Mouse (Mus musculus) liver, adult 2 months (tissue): Measurements from ENCODE around the gene Slu7. TPM values are rescaled to one million over a fixed set of nuclear protein-coding genes. Genes with fewer than 3 reads are reported as not detected.

ENCODE experiments used
- DNase-seq: peaks from one replicate; pipeline ENCODE4 v3.0.0-alpha.2; 2011; ENCODE audit warnings: low read depth, low spot score; ENCODE audit errors: extremely low read depth
- H3K27ac ChIP-seq: fragments of 200-500 bp; replicated peaks from 2 replicates; pipeline ENCODE4 v1.5.1; 2012; ENCODE audit warnings: low read depth, mild to moderate bottlenecking, control low read depth, inconsistent platforms, low read length; ENCODE audit not compliant: insufficient read depth
- H3K27me3 ChIP-seq: fragments of 200-500 bp; 2 replicates; pipeline ENCODE4 v1.6.1; 2012; ENCODE audit warnings: mild to moderate bottlenecking, moderate library complexity, low read length, inconsistent platforms; ENCODE audit not compliant: control insufficient read depth, insufficient read depth
- H3K36me3 ChIP-seq: fragments of 200-500 bp; 2 replicates; pipeline ENCODE4 v1.6.1; 2012; ENCODE audit warnings: low read length, inconsistent platforms; ENCODE audit not compliant: control insufficient read depth, insufficient read depth
- H3K4me1 ChIP-seq: fragments of 200-500 bp; 2 replicates; pipeline ENCODE4 v1.6.1; 2011; ENCODE audit warnings: low read length; ENCODE audit not compliant: control insufficient read depth, insufficient read depth
- H3K4me3 ChIP-seq: fragments of 200-500 bp; 2 replicates; pipeline ENCODE4 v1.5.1; 2011; ENCODE audit warnings: low read depth, mild to moderate bottlenecking, control low read depth, low read length, moderate library complexity; ENCODE audit not compliant: insufficient read depth
- H3K79me2 ChIP-seq: fragments of 200-500 bp; 2 replicates; pipeline ENCODE4 v1.6.1; 2012; ENCODE audit warnings: inconsistent platforms, mild to moderate bottlenecking, low read length, moderate library complexity; ENCODE audit not compliant: control insufficient read depth, insufficient read depth
- H3K9ac ChIP-seq: fragments of 200-500 bp; 2 replicates; pipeline ENCODE4 v1.6.1; 2012; ENCODE audit warnings: low read depth, mild to moderate bottlenecking, control low read depth, inconsistent platforms, low read length
- CTCF ChIP-seq: fragments of 200-500 bp; IDR thresholded peaks from 2 replicates; pipeline ENCODE4 v1.5.1; 2011; ENCODE audit warnings: low read depth, low read length, control low read depth
- POLR2A ChIP-seq: fragments of 200-500 bp; IDR thresholded peaks from 2 replicates; pipeline ENCODE4 v1.6.1; 2011; ENCODE audit warnings: low read length, control low read depth; ENCODE audit not compliant: insufficient read depth; ENCODE audit errors: extremely low read depth
- WGBS: fragments of 180-500 bp; shearing (Covaris S2); methylation state at CpG from one replicate; pipeline ENCODE4 v1.1.7; 2018; 5-methylcytosine and 5-hydroxymethylcytosine counted together
- polyA plus RNA-seq: library from polyadenylated mRNA; depleted of rRNA; stranded (reverse); fragments of >200 nt; gene quantifications from 2 replicates; pipeline ENCODE4 v1.2.3, GENCODE M21; 2012; rRNA removed
- total RNA-seq: library from RNA; depleted of rRNA; stranded (reverse); fragments of >200 nt; gene quantifications from 2 replicates; pipeline ENCODE4 v1.2.3, GENCODE M21; 2014; rRNA removed

Gene Slu7
- total and polyA plus RNA-seq, 2 experiments = 1.7 to 13.2 TPM

DNA sequence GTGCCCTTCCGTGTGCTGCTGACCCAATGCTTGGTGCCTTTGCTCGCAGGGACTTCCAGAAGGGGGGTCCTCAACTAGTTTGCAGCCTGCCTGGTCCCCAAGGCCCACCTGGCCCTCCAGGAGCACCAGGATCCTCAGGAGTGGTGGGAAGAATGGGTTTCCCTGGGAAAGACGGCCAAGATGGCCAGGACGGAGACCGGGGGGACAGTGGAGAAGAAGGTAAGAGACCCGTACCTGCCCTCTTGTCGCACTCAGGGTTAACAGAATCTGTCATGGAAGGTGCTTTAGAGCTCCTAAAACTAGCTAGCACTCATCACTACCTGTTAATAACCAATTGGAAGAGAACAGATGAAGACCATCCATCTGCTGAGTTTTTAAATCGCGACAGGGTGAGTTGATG is 52.3 kb downstream of the Slu7 start:
- no peaks in the 10 kb centered on the region for H3K36me3 ChIP-seq

DNA sequence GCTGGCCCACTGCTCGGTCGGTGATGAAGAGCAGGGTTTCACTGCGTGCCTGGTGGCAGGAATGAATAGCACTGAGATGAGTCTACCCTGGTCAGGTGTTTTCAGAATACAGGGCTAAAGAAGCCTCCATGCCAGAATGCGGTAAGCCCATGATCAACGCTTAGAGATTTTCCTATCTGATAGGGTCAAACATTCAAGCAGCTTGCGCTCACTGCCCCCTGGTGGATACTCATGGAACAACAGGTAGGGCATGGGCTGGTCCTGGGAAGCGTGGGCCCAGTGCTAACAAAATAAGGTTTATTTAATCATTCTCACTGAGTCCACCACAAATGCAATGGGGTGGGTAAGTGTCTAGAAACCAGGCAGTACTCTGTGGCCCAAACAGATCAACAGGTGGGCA is 59.1 kb downstream of the Slu7 start:
- Histone ChIP-seq H3K27ac (no peak overlapping the region), H3K27me3 (no peaks in the 10 kb centered on the region), H3K4me3 (no peak overlapping the region), H3K9ac (no peak overlapping the region), H3K79me2 (no peaks in the 10 kb centered on the region), H3K36me3 (no peaks in the 10 kb centered on the region), H3K4me1 (no peaks in the 10 kb centered on the region)
- WGBS = 34% methylated on average over 7 of the region's 7 CpGs
- TF ChIP-seq POLR2A (no peak), CTCF (peak; percentile 89)
- DNase-seq = peak; percentile 21

More for the DNA sequence above, 52.3 kb downstream of the Slu7 start:
- Histone ChIP-seq H3K4me1 (no peaks in the 10 kb centered on the region; the same call in 1 of the 2 replicates), H3K27ac (no peak overlapping the region), H3K79me2 (no peaks in the 10 kb centered on the region), H3K4me3 (no peak overlapping the region), H3K27me3 (no peaks in the 10 kb centered on the region; the same call in 1 of the 2 replicates), H3K9ac (no peak overlapping the region)
- TF ChIP-seq CTCF (no peak), POLR2A (no peak)
- WGBS = 88% methylated on average over 9 of the region's 9 CpGs
- DNase-seq = no peak

DNA sequence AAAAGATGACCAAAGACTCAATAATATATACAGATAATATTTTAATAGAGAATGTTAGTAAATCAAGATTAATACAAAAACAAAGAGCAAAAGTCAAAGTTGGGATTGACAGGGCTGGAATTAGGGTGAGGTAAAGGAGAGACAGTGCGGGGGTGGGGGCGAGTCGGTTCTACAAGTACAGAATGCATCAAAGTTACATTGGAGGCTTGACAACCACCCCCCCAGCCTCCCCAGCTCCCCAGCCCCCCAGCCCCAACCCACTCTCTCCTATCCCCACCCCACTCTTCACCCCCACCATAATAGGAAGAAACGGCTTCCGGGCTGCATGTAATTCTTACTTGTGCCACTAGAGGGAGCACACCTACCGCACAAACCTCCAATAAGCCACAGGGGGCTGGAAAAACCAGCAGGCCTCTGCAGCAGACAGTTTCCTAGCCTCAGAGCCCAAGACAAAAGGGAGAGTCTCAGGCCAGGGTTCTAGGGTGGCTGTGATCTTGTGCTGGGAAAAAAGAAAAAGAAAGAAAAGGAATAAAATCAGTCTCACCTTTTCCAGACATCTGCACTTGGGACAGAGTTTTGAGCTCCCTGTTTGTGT is 60.4 kb downstream of the Slu7 start:
- H3K9ac ChIP-seq = no peak overlapping the region
- H3K27me3 ChIP-seq = no peaks in the 10 kb centered on the region
- no peaks in the 10 kb centered on the region for H3K4me1 ChIP-seq
- no peak overlapping the region for H3K4me3 ChIP-seq
- WGBS = 30% methylated on average over 6 of the region's 6 CpGs
- H3K79me2 ChIP-seq = no peaks in the 10 kb centered on the region
- no peak overlapping the region for H3K27ac ChIP-seq
- TF ChIP-seq POLR2A (no peak), CTCF (peak; percentile 83)
- H3K36me3 ChIP-seq = no peaks in the 10 kb centered on the region
- DNase-seq = peak; percentile 20

DNA sequence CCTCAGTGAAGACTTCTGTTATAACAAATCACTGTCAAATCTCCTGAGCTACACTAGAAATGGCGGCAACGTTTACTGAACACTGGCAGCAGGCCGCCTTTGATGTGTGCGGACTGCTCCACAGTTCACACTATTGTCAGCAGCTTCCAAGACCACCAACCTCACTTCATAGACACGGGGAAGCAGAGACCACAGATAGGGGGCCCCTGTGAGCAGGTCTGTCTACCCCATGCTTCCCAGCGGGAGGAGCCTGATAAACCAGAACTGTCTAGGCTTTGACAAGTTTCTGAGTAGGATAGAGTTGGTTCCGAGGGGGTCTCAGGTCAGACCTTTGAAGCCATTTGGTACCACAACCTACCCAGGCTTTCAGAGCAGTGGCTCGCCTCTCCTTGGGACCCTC is 61.5 kb downstream of the Slu7 start:
- Histone ChIP-seq H3K9ac (no peak overlapping the region), H3K27me3 (no peaks in the 10 kb centered on the region), H3K27ac (no peak overlapping the region), H3K4me3 (no peak overlapping the region), H3K79me2 (no peaks in the 10 kb centered on the region), H3K4me1 (no peaks in the 10 kb centered on the region), H3K36me3 (no peaks in the 10 kb centered on the region)
- 76% methylated on average over 8 of the region's 8 CpGs for WGBS
- no peak for DNase-seq
- no peak for TF ChIP-seq CTCF
- no peak for TF ChIP-seq POLR2A

DNA sequence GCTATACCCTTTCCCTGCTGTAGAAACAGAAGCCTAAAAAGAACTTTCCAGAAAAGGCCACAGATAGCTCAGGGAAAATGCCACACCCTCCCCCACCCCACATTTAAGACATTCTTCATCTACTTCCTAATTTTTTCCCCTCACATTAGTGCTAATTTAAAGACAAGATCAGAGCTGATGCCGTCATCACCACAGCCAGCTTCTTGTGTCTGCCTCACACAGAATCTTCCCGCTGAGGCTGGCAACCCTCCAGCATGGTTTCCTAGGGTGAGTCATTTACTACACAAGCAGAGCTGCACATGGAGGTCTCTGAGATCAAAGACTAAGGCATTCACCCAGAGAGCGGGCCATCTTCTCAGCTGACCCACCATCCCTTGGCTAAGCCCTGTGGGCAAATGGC is 62.0 kb downstream of the Slu7 start:
- H3K36me3 ChIP-seq = no peaks in the 10 kb centered on the region
- no peak overlapping the region for H3K27ac ChIP-seq
- no peak for DNase-seq

More for the DNA sequence above, 62.0 kb downstream of the Slu7 start:
- no peaks in the 10 kb centered on the region for H3K27me3 ChIP-seq
- H3K4me3 ChIP-seq = no peak overlapping the region
- no peaks in the 10 kb centered on the region for H3K79me2 ChIP-seq
- H3K4me1 ChIP-seq = no peaks in the 10 kb centered on the region
- H3K9ac ChIP-seq = no peak overlapping the region
- WGBS = 67% methylated on average over 3 of the region's 3 CpGs
- TF ChIP-seq CTCF = no peak
- TF ChIP-seq POLR2A = no peak

Other genes with a start within 250 kb of the Slu7 start
- 40.0 and 45.4 TPM in 2 replicates for gene Pttg1, start 7.5 kb upstream of the Slu7 start, total RNA-seq
- 12.0 and 17.7 TPM in 2 replicates for gene Pttg1, start 7.5 kb upstream of the Slu7 start, polyA plus RNA-seq
- 1.2 and 1.5 TPM in 2 replicates for gene C1qtnf2, start 40.5 kb downstream of the Slu7 start, total RNA-seq
- 1.4 and 2.6 TPM in 2 replicates for gene C1qtnf2, start 40.5 kb downstream of the Slu7 start, polyA plus RNA-seq
- 0.07 and 0.09 TPM in 2 replicates for gene Ccnjl, start 95.0 kb downstream of the Slu7 start, total RNA-seq
- gene Ccnjl, start 95.0 kb downstream of the Slu7 start, polyA plus RNA-seq = 0.10 and 0.20 TPM in 2 replicates
- not detected in 2 replicates for gene 4933415A04Rik, start 153.3 kb downstream of the Slu7 start, total RNA-seq
- not detected in 2 replicates for gene 4933415A04Rik, start 153.3 kb downstream of the Slu7 start, polyA plus RNA-seq
- not detected in 2 replicates for gene Fabp6, start 167.8 kb downstream of the Slu7 start, total RNA-seq
- gene Fabp6, start 167.8 kb downstream of the Slu7 start, polyA plus RNA-seq = not detected in 2 replicates
- 11.2 and 12.1 TPM in 2 replicates for gene Pwwp2a, start 248.3 kb downstream of the Slu7 start, total RNA-seq
- gene Pwwp2a, start 248.3 kb downstream of the Slu7 start, polyA plus RNA-seq = 5.5 and 9.3 TPM in 2 replicates